Mouse (Mus musculus): ENCODE data around the gene Ndufaf3. TPM values are rescaled to one million over a fixed set of nuclear protein-coding genes. Genes with fewer than 3 reads are reported as not detected.

Ndufaf3 gene
- polyA plus RNA-seq, 1 experiment from 2014 or later, result 35.5 TPM

GRCm38 (mm10) chr9:108571401-108571973, 4.3 kb upstream of the Ndufaf3 start:
- no peak for DNase-seq
- Histone ChIP-seq H3K4me3 (replicated peaks) (no peak overlapping the region), H3K4me2 (peak overlapping the region; percentile 100), H3K4me1 (replicated peaks) (peaks cover 46% of the 10 kb centered on the region), H3K27ac (no peak overlapping the region), H3K9ac (no peak overlapping the region), H3K9me3 (replicated peaks) (no peaks in the 10 kb centered on the region), H3K27me3 (no peaks in the 10 kb centered on the region), H3K36me3 (peaks cover 53% of the 10 kb centered on the region)
- ATAC-seq (ENCODE audit: low read depth), result no peak
- 86% methylated on average over 16 of the region's 16 CpGs for WGBS (ENCODE audit: insufficient replicate concordance)

DNA sequence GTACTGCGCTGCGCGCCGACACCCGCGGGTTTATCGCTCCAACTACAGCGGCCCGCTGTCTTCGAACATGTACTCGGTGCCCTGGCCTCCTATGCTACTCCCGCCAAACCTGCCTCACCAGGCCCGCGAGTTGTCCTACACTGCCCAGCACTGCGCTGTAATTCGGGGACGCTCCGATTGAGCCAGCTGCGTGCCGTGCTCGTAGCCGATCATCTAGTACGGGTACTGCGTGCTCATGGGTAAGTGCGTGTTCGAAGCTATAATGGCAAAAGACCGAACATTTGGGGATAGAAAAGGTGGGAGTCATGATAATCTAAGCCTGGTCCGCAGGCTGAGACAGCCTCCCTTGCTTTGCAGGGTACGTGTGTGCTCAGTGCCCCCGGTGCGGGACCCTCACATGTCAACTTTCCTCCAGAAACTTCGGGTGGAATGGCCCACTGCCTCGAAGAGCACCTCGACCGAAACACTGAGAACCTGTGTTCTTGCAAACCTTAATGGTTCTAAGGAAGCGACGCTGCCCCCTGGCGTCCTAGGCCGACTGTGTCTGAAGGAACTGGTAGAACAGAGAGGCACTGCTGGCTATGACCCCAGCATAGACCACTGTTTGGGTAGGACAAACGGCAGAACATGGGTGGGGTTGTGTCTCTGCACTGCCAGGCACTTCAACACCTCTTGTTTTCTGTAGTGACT, 3.1 kb upstream of the Ndufaf3 start:
- H3K27ac ChIP-seq, result peak overlapping the region; percentile 73
- peak overlapping the region; percentile 100 for H3K4me2 ChIP-seq
- under 1% methylated on average over 40 of the region's 40 CpGs for WGBS (ENCODE audit: insufficient replicate concordance)
- H3K9me3 ChIP-seq (replicated peaks), result no peaks in the 10 kb centered on the region
- peaks cover 52% of the 10 kb centered on the region for H3K4me1 ChIP-seq (replicated peaks)
- peak overlapping the region; percentile 85 for H3K9ac ChIP-seq
- H3K36me3 ChIP-seq, result peaks cover 49% of the 10 kb centered on the region
- H3K4me3 ChIP-seq (replicated peaks), result peak overlapping the region; percentile 84
- ATAC-seq (ENCODE audit: low read depth) (peak; percentile 10), DNase-seq (peak; percentile 68)
- no peaks in the 10 kb centered on the region for H3K27me3 ChIP-seq

DNA sequence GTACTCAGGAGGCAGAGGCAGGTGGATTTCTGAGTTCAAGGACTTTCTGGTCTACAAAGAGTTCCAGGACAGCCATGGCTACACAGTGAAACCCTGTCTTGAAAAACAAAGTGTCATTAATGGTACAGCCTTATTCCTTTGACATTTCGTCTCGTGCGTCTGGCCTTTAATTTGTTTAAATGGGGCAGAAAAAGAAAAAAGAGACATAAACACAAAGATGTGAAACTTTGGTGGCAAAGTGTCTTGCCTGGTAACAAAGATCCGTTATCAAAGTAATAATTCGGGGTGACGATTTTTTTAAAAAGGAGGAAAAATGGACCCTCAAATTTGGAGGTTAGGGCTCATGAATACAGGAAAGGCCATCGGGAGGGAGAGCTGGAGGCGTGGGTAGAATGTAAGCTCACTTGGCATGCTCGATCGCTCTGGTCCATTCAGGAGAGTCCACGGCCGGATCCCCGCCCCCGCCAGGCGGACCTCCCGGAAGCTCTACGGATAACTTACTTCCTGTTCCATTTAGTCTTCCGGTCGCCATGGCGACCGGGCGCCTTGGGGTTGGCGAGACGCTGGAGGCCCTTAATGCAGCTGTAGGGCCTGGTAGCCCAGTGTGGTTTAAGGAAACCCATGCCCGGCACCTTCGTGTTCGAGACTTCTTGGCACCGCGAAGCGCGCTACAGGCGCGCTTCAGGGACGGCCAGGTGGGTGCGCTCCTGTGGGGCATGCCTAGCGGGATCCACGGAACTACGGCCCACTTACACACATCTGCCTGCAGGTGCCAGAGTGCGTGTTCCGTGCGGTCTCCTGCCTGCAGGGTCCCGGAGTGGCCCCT, 2.4 kb upstream of the Ndufaf3 start, which contains the start of gene Dalrd3:
Gene Dalrd3, plus strand, starts transcription at position 506 of the 826 bp plus-strand sequence.
- WGBS (ENCODE audit: insufficient replicate concordance), result 4% methylated on average over 42 of the region's 42 CpGs
- peaks cover 57% of the 10 kb centered on the region for H3K4me1 ChIP-seq (replicated peaks)
- peak; percentile 66 for ATAC-seq (ENCODE audit: low read depth)
- peak; percentile 88 for DNase-seq
- H3K27me3 ChIP-seq, result no peaks in the 10 kb centered on the region
- peak within 1 kb of the TSS; percentile 100 for H3K4me2 ChIP-seq
- peak within 1 kb of the TSS; percentile 91 for H3K9ac ChIP-seq
- H3K27ac ChIP-seq, result peak within 1 kb of the TSS; percentile 98
- H3K36me3 ChIP-seq, result peaks cover 49% of the 10 kb centered on the region
- peak within 1 kb of the TSS; percentile 84 for H3K4me3 ChIP-seq (replicated peaks)
- H3K9me3 ChIP-seq (replicated peaks), result no peaks in the 10 kb centered on the region

DNA sequence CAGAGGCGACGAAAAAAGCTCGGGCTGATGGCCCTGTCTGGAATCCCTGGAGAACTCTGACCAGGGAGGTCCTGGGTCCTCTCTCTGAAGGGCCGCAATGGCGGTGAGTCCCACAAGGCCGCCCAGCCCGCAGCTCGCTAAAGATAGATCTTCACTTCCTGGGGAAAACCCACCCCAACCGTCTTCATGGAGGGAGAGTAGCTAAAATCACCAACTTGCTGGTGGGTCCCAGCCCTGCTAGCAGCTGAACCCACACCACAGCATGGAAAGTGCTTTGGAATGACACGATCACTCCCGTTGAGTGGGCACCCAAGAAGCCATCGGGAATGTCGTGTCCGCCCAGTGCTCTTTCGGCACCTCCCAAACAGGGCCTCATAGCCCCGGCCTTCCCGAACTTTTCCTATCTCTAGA, 1.3 kb upstream of the Ndufaf3 start:
- Histone ChIP-seq H3K27ac (peak overlapping the region; percentile 98), H3K4me2 (peak overlapping the region; percentile 100), H3K4me1 (replicated peaks) (peaks cover 60% of the 10 kb centered on the region), H3K9ac (peak overlapping the region; percentile 91), H3K4me3 (replicated peaks) (peak overlapping the region; percentile 84), H3K9me3 (replicated peaks) (no peaks in the 10 kb centered on the region), H3K27me3 (no peaks in the 10 kb centered on the region), H3K36me3 (peaks cover 52% of the 10 kb centered on the region)
- 37% methylated on average over 17 of the region's 17 CpGs for WGBS (ENCODE audit: insufficient replicate concordance)
- DNase-seq (no peak), ATAC-seq (ENCODE audit: low read depth) (no peak)

DNA sequence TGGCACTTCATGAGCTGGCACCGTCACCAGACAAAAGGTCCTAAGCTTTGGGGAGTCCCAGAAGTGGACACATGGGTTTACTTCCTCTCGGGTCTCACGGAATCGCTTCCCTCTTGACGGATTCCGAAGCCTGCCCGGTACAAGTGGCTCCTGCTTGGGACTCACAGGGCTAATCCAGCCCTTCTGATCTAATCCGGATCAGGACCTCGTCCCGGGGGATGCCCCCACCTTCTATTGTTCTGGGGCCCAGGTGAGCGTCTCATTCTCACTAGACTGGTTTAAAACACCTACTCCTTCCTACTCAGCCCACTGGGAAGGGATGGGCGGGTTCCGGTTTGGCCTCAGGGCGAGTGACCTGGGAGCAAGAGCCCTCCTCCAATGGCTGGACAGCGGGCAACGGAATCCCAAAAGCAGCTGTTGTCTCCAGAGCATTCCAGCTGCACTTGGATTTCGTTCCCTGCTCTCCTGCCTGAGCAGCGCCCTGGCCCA, 741 bp upstream of the Ndufaf3 start:
- WGBS (ENCODE audit: insufficient replicate concordance), result 5% methylated on average over 18 of the region's 18 CpGs
- H3K27ac ChIP-seq, result peak overlapping the region; percentile 98
- peak overlapping the region; percentile 100 for H3K4me2 ChIP-seq
- no peaks in the 10 kb centered on the region for H3K9me3 ChIP-seq (replicated peaks)
- H3K4me1 ChIP-seq (replicated peaks), result peaks cover 64% of the 10 kb centered on the region
- H3K4me3 ChIP-seq (replicated peaks), result peak overlapping the region; percentile 84
- ATAC-seq (ENCODE audit: low read depth) (no peak), DNase-seq (no peak)
- peaks cover 52% of the 10 kb centered on the region for H3K36me3 ChIP-seq
- H3K9ac ChIP-seq, result peak overlapping the region; percentile 91
- H3K27me3 ChIP-seq, result no peaks in the 10 kb centered on the region

DNA sequence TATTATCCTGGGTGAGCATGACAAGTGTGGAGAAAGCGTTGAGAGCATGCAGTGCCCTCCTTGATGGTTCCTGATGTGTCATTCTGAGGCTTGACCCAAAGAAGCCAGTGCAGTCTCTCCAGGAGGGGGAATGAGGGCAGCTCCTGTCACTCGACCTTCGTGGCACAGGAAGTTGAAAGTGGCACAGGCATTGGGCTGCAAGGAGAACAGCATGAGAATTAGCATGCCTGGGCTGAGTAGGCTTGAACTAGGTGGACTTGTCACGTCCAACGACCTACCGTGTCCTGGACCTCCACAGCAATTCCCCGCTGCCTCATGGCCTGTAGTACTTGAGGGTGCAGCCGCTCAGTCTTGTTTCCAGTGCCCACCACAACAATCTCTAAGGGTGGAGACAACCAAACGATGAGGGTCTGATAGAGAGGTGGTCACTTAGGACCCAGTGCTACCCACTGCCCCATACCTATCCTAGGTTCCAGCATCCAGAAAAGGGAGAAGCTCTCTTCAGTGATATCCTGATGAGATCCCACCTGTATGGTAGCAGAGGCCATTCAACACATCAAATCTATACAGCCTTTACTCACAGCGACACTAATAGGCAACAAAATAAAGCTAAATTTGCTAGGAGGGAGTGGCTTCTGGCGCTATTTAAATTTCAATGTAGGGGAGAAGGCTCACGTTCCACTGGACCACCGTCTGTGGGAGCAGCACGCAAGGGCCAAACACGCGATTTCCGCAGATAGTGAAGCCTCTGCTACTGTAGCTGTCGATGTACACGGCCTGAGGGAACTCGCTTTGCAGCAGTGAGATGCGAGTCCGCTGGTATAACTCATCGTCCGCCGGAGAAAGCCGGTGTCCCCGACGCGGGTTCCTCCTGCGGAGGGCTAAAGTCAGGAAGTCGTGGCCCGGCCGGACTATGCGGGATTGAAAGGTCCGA, 1.1 kb downstream of the Ndufaf3 start:
- ATAC-seq (ENCODE audit: low read depth) (peak; percentile 0; the same call in 1 of the 2 replicates), DNase-seq (no peak)
- Histone ChIP-seq H3K4me2 (peak overlapping the region; percentile 100), H3K9ac (peak overlapping the region; percentile 91), H3K4me3 (replicated peaks) (peak overlapping the region; percentile 84), H3K9me3 (replicated peaks) (no peaks in the 10 kb centered on the region), H3K36me3 (peaks cover 52% of the 10 kb centered on the region), H3K4me1 (replicated peaks) (peaks cover 81% of the 10 kb centered on the region), H3K27me3 (no peaks in the 10 kb centered on the region), H3K27ac (peak overlapping the region; percentile 98)
- WGBS (ENCODE audit: insufficient replicate concordance), result 7% methylated on average over 35 of the region's 35 CpGs

GRCm38 (mm10) chr9:108564131-108564530, 3.1 kb downstream of the Ndufaf3 start:
- no peak for ATAC-seq (ENCODE audit: low read depth)
- DNase-seq, result no peak
- Histone ChIP-seq H3K4me2 (peak overlapping the region; percentile 29; the same call in 1 of the 2 replicates), H3K9ac (peak overlapping the region; percentile 52), H3K4me3 (replicated peaks) (peak overlapping the region; percentile 2; the same call in 1 of the 2 replicates), H3K27me3 (no peaks in the 10 kb centered on the region), H3K27ac (peak overlapping the region; percentile 32; the same call in 1 of the 2 replicates), H3K36me3 (peaks cover 54% of the 10 kb centered on the region), H3K4me1 (replicated peaks) (peaks cover 78% of the 10 kb centered on the region), H3K9me3 (replicated peaks) (no peaks in the 10 kb centered on the region)
- 54% methylated on average over 7 of the region's 7 CpGs for WGBS (ENCODE audit: insufficient replicate concordance)

DNA sequence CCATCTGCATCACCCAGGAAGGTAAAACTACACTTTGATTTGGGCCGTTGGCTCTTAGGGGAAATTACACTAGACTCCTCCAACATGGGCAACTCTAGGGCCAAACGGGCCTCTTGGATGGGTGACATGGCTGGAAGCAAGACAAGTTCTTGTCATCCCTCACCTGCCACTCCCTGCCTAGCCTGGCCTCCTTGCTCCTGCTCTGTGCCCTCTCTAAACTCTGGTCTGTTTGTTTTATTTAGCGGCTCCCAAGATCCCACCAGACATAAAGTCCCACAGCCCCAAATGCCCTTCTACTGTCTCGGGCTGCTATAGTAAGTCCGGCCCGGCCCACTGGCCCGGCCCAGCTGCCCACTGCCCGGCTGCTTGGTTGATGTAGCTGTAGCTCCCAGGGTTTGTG, 3.6 kb downstream of the Ndufaf3 start:
- DNase-seq, result no peak
- Histone ChIP-seq H3K27me3 (no peaks in the 10 kb centered on the region), H3K4me2 (peak overlapping the region; percentile 29; the same call in 1 of the 2 replicates), H3K9ac (peak overlapping the region; percentile 52; the same call in 1 of the 2 replicates), H3K9me3 (replicated peaks) (no peaks in the 10 kb centered on the region), H3K36me3 (peaks cover 59% of the 10 kb centered on the region), H3K27ac (no peak overlapping the region; the same call in 1 of the 2 replicates), H3K4me3 (replicated peaks) (peak overlapping the region; percentile 2; the same call in 1 of the 2 replicates), H3K4me1 (replicated peaks) (peaks cover 74% of the 10 kb centered on the region)
- 84% methylated on average over 8 of the region's 8 CpGs for WGBS (ENCODE audit: insufficient replicate concordance)
- no peak for ATAC-seq (ENCODE audit: low read depth)

DNA sequence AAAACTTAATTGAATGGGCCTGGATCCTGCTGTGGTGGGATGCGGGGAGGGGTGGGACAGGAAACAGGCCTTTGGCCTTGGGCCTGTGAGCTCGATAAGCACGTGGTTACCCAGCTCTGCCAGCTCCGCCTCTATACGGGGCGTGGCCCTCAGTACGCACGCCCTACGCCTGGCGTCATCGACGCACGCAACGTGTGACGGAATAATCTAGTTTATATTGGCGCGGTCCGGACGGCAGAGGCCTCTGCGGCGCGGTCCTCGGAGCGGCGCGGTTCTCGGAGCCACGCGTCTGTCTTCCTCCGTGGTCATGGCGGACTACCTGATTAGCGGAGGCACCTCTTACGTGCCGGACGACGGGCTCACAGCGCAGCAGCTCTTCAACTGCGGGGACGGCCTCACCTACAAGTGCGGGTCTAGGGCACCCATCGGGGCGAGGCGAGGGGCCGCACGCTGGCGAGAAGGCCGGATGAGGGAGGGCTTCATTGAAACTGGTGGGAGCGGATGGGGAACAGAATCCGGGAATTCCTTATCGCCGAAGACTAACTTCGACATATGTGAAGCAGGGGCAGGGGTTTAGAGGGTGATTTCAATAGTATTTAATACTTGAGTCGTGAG, 6.9 kb downstream of the Ndufaf3 start, which contains the start of gene Impdh2:
Gene Impdh2, plus strand, starts transcription at position 60 of the 615 bp plus-strand sequence.
- under 1% methylated on average over 53 of the region's 53 CpGs for WGBS (ENCODE audit: insufficient replicate concordance)
- Histone ChIP-seq H3K27me3 (no peaks in the 10 kb centered on the region), H3K4me1 (replicated peaks) (peaks cover 53% of the 10 kb centered on the region), H3K36me3 (peaks cover 84% of the 10 kb centered on the region), H3K9ac (peak within 1 kb of the TSS; percentile 86), H3K9me3 (replicated peaks) (no peaks in the 10 kb centered on the region), H3K27ac (peak within 1 kb of the TSS; percentile 57), H3K4me2 (peak within 1 kb of the TSS; percentile 78), H3K4me3 (replicated peaks) (peak within 1 kb of the TSS; percentile 68)
- ATAC-seq (ENCODE audit: low read depth) (peak; percentile 97), DNase-seq (peak; percentile 94)

DNA sequence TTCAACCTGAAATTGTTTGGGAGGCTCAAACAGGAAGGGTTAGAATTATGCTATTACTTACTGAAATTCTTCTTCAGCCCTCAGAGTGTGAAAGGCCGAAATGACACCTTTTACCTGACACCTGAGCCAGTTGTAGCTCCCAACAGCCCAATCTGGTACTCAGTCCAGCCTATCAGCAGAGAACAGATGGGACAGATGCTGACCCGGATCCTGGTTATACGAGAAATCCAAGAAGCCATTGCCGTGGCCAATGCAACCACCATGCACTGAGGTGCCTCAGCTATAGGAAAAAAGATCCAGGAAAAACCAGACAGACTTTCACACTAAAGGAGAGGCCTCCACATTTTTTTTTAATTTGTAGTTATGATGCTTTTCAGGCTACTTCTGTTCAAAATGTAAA, 8.1 kb downstream of the Ndufaf3 start:
- peaks cover 45% of the 10 kb centered on the region for H3K4me1 ChIP-seq (replicated peaks)
- WGBS (ENCODE audit: insufficient replicate concordance), result 68% methylated on average over 4 of the region's 4 CpGs
- no peak overlapping the region for H3K4me3 ChIP-seq (replicated peaks)
- H3K9ac ChIP-seq, result no peak overlapping the region
- H3K27me3 ChIP-seq, result no peaks in the 10 kb centered on the region
- H3K4me2 ChIP-seq, result no peak overlapping the region
- H3K27ac ChIP-seq, result no peak overlapping the region
- no peaks in the 10 kb centered on the region for H3K9me3 ChIP-seq (replicated peaks)
- no peak for ATAC-seq (ENCODE audit: low read depth)
- DNase-seq, result no peak
- peaks cover 83% of the 10 kb centered on the region for H3K36me3 ChIP-seq

Data from liver, embryonic 13.5 days (tissue).